Mouse (Mus musculus): Measurements from ENCODE around the gene Lce3d. TPM values are rescaled to one million over a fixed set of nuclear protein-coding genes. Genes with fewer than 3 reads are reported as not detected.
A peak's percentile ranks its signal among the peaks of the same experiment; 100 is the strongest.

Gene Lce3d
- polyA plus RNA-seq, 1 experiment from 2014 or later: not detected

GRCm38 (mm10) chr3:92978484-92978883 lies 21.3 kb downstream of the Lce3d start:
- DNase-seq (ENCODE audit: low spot score): no peak
- no peaks in the 10 kb centered on the region for H3K4me1 ChIP-seq (ENCODE audit: insufficient read depth, low read depth, low read length)
- no peaks in the 10 kb centered on the region for H3K36me3 ChIP-seq (ENCODE audit: insufficient read depth, low read length)
- no peak overlapping the region for H3K9ac ChIP-seq (replicated peaks; ENCODE audit: low read depth)
- WGBS: 56% methylated on average over 2 of the region's 2 CpGs
- H3K9me3 ChIP-seq (ENCODE audit: low read length): no peaks in the 10 kb centered on the region
- H3K27me3 ChIP-seq (replicated peaks; ENCODE audit: insufficient read depth, low read length): no peaks in the 10 kb centered on the region
- H3K27ac ChIP-seq (ENCODE audit: low read length): no peak overlapping the region
- no peak overlapping the region for H3K4me2 ChIP-seq (replicated peaks; ENCODE audit: low read depth, low read length)
- H3K4me3 ChIP-seq (ENCODE audit: low read depth, low read length): no peak overlapping the region
- ATAC-seq: no peak
- TF ChIP-seq EP300 (IDR thresholded peaks at IDR 0.05) (no peak), CTCF (IDR thresholded peaks at IDR 0.05) (no peak)

DNA sequence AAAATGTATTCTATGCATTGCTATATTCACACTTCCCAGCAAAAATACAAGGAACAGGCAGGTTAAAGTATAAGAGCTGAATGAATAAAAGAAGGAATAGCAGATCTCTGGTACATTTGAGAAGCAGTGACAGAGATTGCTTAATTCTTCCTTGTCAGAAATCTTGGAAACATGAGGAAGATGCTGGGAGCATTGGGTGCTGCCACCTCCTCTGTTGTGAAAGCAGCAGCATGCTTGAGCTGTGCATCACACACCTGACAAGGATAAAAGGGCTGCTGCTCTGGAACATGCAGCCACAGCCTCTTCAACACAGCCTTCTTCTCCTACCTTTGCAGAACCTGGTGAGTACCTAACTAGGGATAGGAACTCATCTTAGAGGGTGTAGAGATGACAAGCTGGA lies 34.7 kb downstream of the Lce3d start, which contains the start of gene Lce3f:
Lce3f (plus strand) TSS at position 301 of the 400 bp plus-strand sequence.
- H3K9me3 ChIP-seq (ENCODE audit: low read length): no peaks in the 10 kb centered on the region
- ATAC-seq (no peak), DNase-seq (ENCODE audit: low spot score) (no peak)

GRCm38 (mm10) chr3:92998691-92999090 lies 41.5 kb downstream of the Lce3d start:
- Histone ChIP-seq H3K4me2 (replicated peaks; ENCODE audit: low read depth, low read length) (no peak overlapping the region), H3K4me3 (ENCODE audit: low read depth, low read length) (no peak overlapping the region), H3K9ac (replicated peaks; ENCODE audit: low read depth) (no peak overlapping the region), H3K27ac (ENCODE audit: low read length) (no peak overlapping the region), H3K9me3 (ENCODE audit: low read length) (no peaks in the 10 kb centered on the region), H3K36me3 (ENCODE audit: insufficient read depth, low read length) (no peaks in the 10 kb centered on the region), H3K27me3 (replicated peaks; ENCODE audit: insufficient read depth, low read length) (no peaks in the 10 kb centered on the region), H3K4me1 (ENCODE audit: insufficient read depth, low read depth, low read length) (no peaks in the 10 kb centered on the region)
- TF ChIP-seq EP300 (IDR thresholded peaks at IDR 0.05): no peak
- peak; percentile 80 for TF ChIP-seq CTCF (IDR thresholded peaks at IDR 0.05)
- peak; percentile 57 for ATAC-seq
- peak; percentile 68 for DNase-seq (ENCODE audit: low spot score)
- WGBS: 2% methylated on average over 7 of the region's 7 CpGs

More for the DNA sequence above, 34.7 kb downstream of the Lce3d start, which contains the start of gene Lce3f:
- no peak within 1 kb of the TSS for H3K27ac ChIP-seq (ENCODE audit: low read length)
- no peaks in the 10 kb centered on the region for H3K36me3 ChIP-seq (ENCODE audit: insufficient read depth, low read length)
- H3K9ac ChIP-seq (replicated peaks; ENCODE audit: low read depth): no peak within 1 kb of the TSS
- no peak within 1 kb of the TSS for H3K4me2 ChIP-seq (replicated peaks; ENCODE audit: low read depth, low read length)
- no peak within 1 kb of the TSS for H3K4me3 ChIP-seq (ENCODE audit: low read depth, low read length)
- H3K4me1 ChIP-seq (ENCODE audit: insufficient read depth, low read depth, low read length): no peaks in the 10 kb centered on the region
- H3K27me3 ChIP-seq (replicated peaks; ENCODE audit: insufficient read depth, low read length): no peaks in the 10 kb centered on the region
- TF ChIP-seq EP300 (IDR thresholded peaks at IDR 0.05): no peak
- TF ChIP-seq CTCF (IDR thresholded peaks at IDR 0.05): no peak

- H3K9me3 ChIP-seq (ENCODE audit: low read length): no peaks in the 10 kb centered on the region
- no peak overlapping the region for H3K4me3 ChIP-seq (ENCODE audit: low read depth, low read length)
- no peaks in the 10 kb centered on the region for H3K4me1 ChIP-seq (ENCODE audit: insufficient read depth, low read depth, low read length)
- H3K4me2 ChIP-seq (replicated peaks; ENCODE audit: low read depth, low read length): no peak overlapping the region
- DNase-seq (ENCODE audit: low spot score) (no peak), ATAC-seq (no peak)
- TF ChIP-seq CTCF (IDR thresholded peaks at IDR 0.05) (no peak), EP300 (IDR thresholded peaks at IDR 0.05) (no peak)
- no peaks in the 10 kb centered on the region for H3K27me3 ChIP-seq (replicated peaks; ENCODE audit: insufficient read depth, low read length)
- no peak overlapping the region for H3K27ac ChIP-seq (ENCODE audit: low read length)
- H3K9ac ChIP-seq (replicated peaks; ENCODE audit: low read depth): no peak overlapping the region
- 56% methylated on average over 3 of the region's 3 CpGs for whole genome bisulfite sequencing
- H3K36me3 ChIP-seq (ENCODE audit: insufficient read depth, low read length): no peaks in the 10 kb centered on the region
These were observed 43.4 kb downstream of the Lce3d start for GRCm38 (mm10) chr3:93000621-93001020.

DNA sequence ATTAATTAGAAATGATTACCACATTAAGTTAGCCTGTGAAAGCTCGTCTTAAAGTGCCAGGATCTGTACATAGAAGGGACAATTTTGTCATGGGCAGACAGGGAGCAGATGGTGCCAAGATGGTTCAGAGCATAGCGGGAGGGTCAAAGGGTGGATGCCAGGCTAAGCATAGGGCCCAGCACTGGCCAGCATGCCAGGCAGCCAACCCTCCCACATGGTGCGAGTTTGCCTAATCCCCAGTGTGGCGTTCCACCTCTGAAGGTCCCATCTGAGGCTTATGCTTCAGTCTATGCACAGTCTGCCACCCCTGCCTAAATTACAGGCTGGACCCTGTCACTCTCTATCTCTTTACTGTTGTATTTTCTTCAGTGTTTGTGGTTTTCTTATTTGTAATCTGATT lies 45.7 kb downstream of the Lce3d start:
- no peak overlapping the region for H3K9ac ChIP-seq (replicated peaks; ENCODE audit: low read depth)
- H3K27me3 ChIP-seq (replicated peaks; ENCODE audit: insufficient read depth, low read length): no peaks in the 10 kb centered on the region
- H3K27ac ChIP-seq (ENCODE audit: low read length): no peak overlapping the region
- no peak for DNase-seq (ENCODE audit: low spot score)
- ATAC-seq: no peak
- H3K9me3 ChIP-seq (ENCODE audit: low read length): no peaks in the 10 kb centered on the region
- no peak overlapping the region for H3K4me2 ChIP-seq (replicated peaks; ENCODE audit: low read depth, low read length)
- H3K36me3 ChIP-seq (ENCODE audit: insufficient read depth, low read length): no peaks in the 10 kb centered on the region
- H3K4me1 ChIP-seq (ENCODE audit: insufficient read depth, low read depth, low read length): no peaks in the 10 kb centered on the region
- 66% methylated on average over 4 of the region's 4 CpGs for WGBS
- H3K4me3 ChIP-seq (ENCODE audit: low read depth, low read length): no peak overlapping the region
- TF ChIP-seq EP300 (IDR thresholded peaks at IDR 0.05): no peak
- TF ChIP-seq CTCF (IDR thresholded peaks at IDR 0.05): no peak

Other genes with a start within 250 kb of the Lce3d start
- gene Lce1e, start 248.3 kb upstream of the Lce3d start, polyA plus RNA-seq (2015; fragmentation: Nextera tagmentation; extraction: Ambion mirVana): not detected in 2 replicates
- gene Lce1f, start 237.0 kb upstream of the Lce3d start, polyA plus RNA-seq (2015; fragmentation: Nextera tagmentation; extraction: Ambion mirVana): not detected in 2 replicates
- gene Gm38119, start 218.3 kb upstream of the Lce3d start, polyA plus RNA-seq (2015; fragmentation: Nextera tagmentation; extraction: Ambion mirVana): not detected in 2 replicates
- not detected in 2 replicates for gene Lce1g, start 205.1 kb upstream of the Lce3d start, polyA plus RNA-seq (2015; fragmentation: Nextera tagmentation; extraction: Ambion mirVana)
- gene Lce1h, start 192.3 kb upstream of the Lce3d start, polyA plus RNA-seq (2015; fragmentation: Nextera tagmentation; extraction: Ambion mirVana): not detected in 2 replicates
- gene Lce1i, start 178.5 kb upstream of the Lce3d start, polyA plus RNA-seq (2015; fragmentation: Nextera tagmentation; extraction: Ambion mirVana): not detected in 2 replicates
- not detected in 2 replicates for gene Lce1j, start 166.9 kb upstream of the Lce3d start, polyA plus RNA-seq (2015; fragmentation: Nextera tagmentation; extraction: Ambion mirVana)
- not detected in 2 replicates for gene Lce1k, start 149.5 kb upstream of the Lce3d start, polyA plus RNA-seq (2015; fragmentation: Nextera tagmentation; extraction: Ambion mirVana)
- not detected in 2 replicates for gene Kprp, start 130.1 kb upstream of the Lce3d start, polyA plus RNA-seq (2015; fragmentation: Nextera tagmentation; extraction: Ambion mirVana)
- gene Lce1l, start 106.1 kb upstream of the Lce3d start, polyA plus RNA-seq (2015; fragmentation: Nextera tagmentation; extraction: Ambion mirVana): not detected in 2 replicates
- gene 2310050C09Rik, start 87.2 kb upstream of the Lce3d start, polyA plus RNA-seq (2015; fragmentation: Nextera tagmentation; extraction: Ambion mirVana): not detected in 2 replicates
- not detected in 2 replicates for gene Lce3a, start 31.2 kb upstream of the Lce3d start, polyA plus RNA-seq (2015; fragmentation: Nextera tagmentation; extraction: Ambion mirVana)
- gene Lce3b, start 24.4 kb upstream of the Lce3d start, polyA plus RNA-seq (2015; fragmentation: Nextera tagmentation; extraction: Ambion mirVana): not detected in 2 replicates
- gene Lce3c, start 12.9 kb upstream of the Lce3d start, polyA plus RNA-seq (2015; fragmentation: Nextera tagmentation; extraction: Ambion mirVana): not detected in 2 replicates
- not detected in 2 replicates for gene Lce3e, start 9.7 kb downstream of the Lce3d start, polyA plus RNA-seq (2015; fragmentation: Nextera tagmentation; extraction: Ambion mirVana)
- not detected in 2 replicates for gene Lce3f, start 34.8 kb downstream of the Lce3d start, polyA plus RNA-seq (2015; fragmentation: Nextera tagmentation; extraction: Ambion mirVana)
- not detected in 2 replicates for gene Crct1, start 58.3 kb downstream of the Lce3d start, polyA plus RNA-seq (2015; fragmentation: Nextera tagmentation; extraction: Ambion mirVana)
- not detected in 2 replicates for gene Lce1m, start 61.7 kb downstream of the Lce3d start, polyA plus RNA-seq (2015; fragmentation: Nextera tagmentation; extraction: Ambion mirVana)
- not detected in 2 replicates for gene Gm4858, start 111.4 kb downstream of the Lce3d start, polyA plus RNA-seq (2015; fragmentation: Nextera tagmentation; extraction: Ambion mirVana)
- gene Crnn, start 187.4 kb downstream of the Lce3d start, polyA plus RNA-seq (2015; fragmentation: Nextera tagmentation; extraction: Ambion mirVana): not detected in 2 replicates
- not detected in 2 replicates for gene Flg2, start 239.9 kb downstream of the Lce3d start, polyA plus RNA-seq (2015; fragmentation: Nextera tagmentation; extraction: Ambion mirVana)